Mouse (Mus musculus): ENCODE data around the gene Ifit3.
"Not testable (repeated sequence)": the region's sequence is repeated elsewhere in the genome, so short reads cannot be mapped to it uniquely, and the experiment has no call there.

DNA sequence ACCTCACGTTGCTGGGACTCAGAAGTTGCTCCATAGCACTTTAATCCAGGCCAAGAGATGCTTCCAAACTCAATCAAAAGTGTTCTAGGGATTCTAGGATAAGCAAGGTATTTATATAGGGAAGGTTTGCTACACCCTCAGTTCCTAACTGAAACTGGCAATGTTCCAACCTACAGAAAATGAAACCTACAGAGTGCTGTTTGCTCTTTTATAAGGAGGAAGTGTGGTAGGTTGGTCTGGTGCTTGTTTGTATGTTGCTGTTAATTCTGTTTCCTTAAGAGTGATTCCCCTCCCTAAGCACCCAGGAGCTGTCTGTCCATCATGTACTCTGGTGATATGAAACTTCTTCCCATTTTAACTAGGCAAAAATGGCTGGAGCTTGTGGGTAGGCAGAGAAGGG, 18.6 kb downstream of the Ifit3 start, which contains the start of gene Ifit1bl1:
- TF ChIP-seq CTCF (IDR thresholded peaks at IDR 0.05; ENCODE audit: low read depth, low read length); EP300 (IDR thresholded peaks at IDR 0.05; ENCODE audit: insufficient read depth, low read depth, low read length): not testable (repeated sequence)

Data from ES-Bruce4 (cell line).